Mouse (Mus musculus): Measurements from ENCODE around the gene Dop1a. TPM values are rescaled to one million over a fixed set of nuclear protein-coding genes. Genes with fewer than 3 reads are reported as not detected.

The Dop1a gene
- polyA plus RNA-seq, 1 experiment = 26.9 TPM

- no peak overlapping the region for H3K4me3 ChIP-seq (ENCODE audit: insufficient read depth, low read length)
- peak overlapping the region; percentile 46 for H3K27ac ChIP-seq (ENCODE audit: insufficient read depth, low read depth, low read length)
- peaks cover 16% of the 10 kb centered on the region for H3K4me1 ChIP-seq (ENCODE audit: control insufficient read depth, insufficient read depth, low read length)
- no peak for TF ChIP-seq POLR2A (IDR thresholded peaks at IDR 0.05; ENCODE audit: borderline replicate concordance, low read depth, low read length)
- no peak for TF ChIP-seq CTCF (IDR thresholded peaks at IDR 0.05; ENCODE audit: low read depth, low read length)
Measured at GRCm38 (mm10) chr9:86544559-86544958, 77.6 kb downstream of the Dop1a start.

- Histone ChIP-seq H3K4me1 (ENCODE audit: control insufficient read depth, insufficient read depth, low read length) (peaks cover 3% of the 10 kb centered on the region), H3K4me3 (ENCODE audit: insufficient read depth, low read length) (no peak overlapping the region), H3K27ac (ENCODE audit: insufficient read depth, low read depth, low read length) (no peak overlapping the region)
- no peak for TF ChIP-seq CTCF (IDR thresholded peaks at IDR 0.05; ENCODE audit: low read depth, low read length)
- no peak for TF ChIP-seq POLR2A (IDR thresholded peaks at IDR 0.05; ENCODE audit: borderline replicate concordance, low read depth, low read length)
Measured at GRCm38 (mm10) chr9:86549637-86550162, 82.7 kb downstream of the Dop1a start.

- no peak overlapping the region for H3K27ac ChIP-seq (ENCODE audit: insufficient read depth, low read depth, low read length)
- TF ChIP-seq POLR2A (IDR thresholded peaks at IDR 0.05; ENCODE audit: borderline replicate concordance, low read depth, low read length) (no peak), CTCF (IDR thresholded peaks at IDR 0.05; ENCODE audit: low read depth, low read length) (no peak)
- H3K4me1 ChIP-seq (ENCODE audit: control insufficient read depth, insufficient read depth, low read length) = no peaks in the 10 kb centered on the region
- no peak overlapping the region for H3K4me3 ChIP-seq (ENCODE audit: insufficient read depth, low read length)
Measured at GRCm38 (mm10) chr9:86550717-86551116, 83.8 kb downstream of the Dop1a start.

GRCm38 (mm10) chr9:86553886-86554285 lies 86.9 kb downstream of the Dop1a start:
- H3K27ac ChIP-seq (ENCODE audit: insufficient read depth, low read depth, low read length) = no peak overlapping the region
- H3K4me3 ChIP-seq (ENCODE audit: insufficient read depth, low read length) = no peak overlapping the region
- no peaks in the 10 kb centered on the region for H3K4me1 ChIP-seq (ENCODE audit: control insufficient read depth, insufficient read depth, low read length)
- TF ChIP-seq CTCF (IDR thresholded peaks at IDR 0.05; ENCODE audit: low read depth, low read length) = no peak

- no peak overlapping the region for H3K27ac ChIP-seq (ENCODE audit: insufficient read depth, low read depth, low read length)
- H3K4me3 ChIP-seq (ENCODE audit: insufficient read depth, low read length) = no peak overlapping the region
- TF ChIP-seq CTCF (IDR thresholded peaks at IDR 0.05; ENCODE audit: low read depth, low read length) (no peak), POLR2A (IDR thresholded peaks at IDR 0.05; ENCODE audit: borderline replicate concordance, low read depth, low read length) (no peak)
- no peaks in the 10 kb centered on the region for H3K4me1 ChIP-seq (ENCODE audit: control insufficient read depth, insufficient read depth, low read length)
Measured at GRCm38 (mm10) chr9:86554641-86555040, 87.7 kb downstream of the Dop1a start.

GRCm38 (mm10) chr9:86560543-86560942 lies 93.6 kb downstream of the Dop1a start:
- H3K27ac ChIP-seq (ENCODE audit: insufficient read depth, low read depth, low read length) = no peak overlapping the region
- no peaks in the 10 kb centered on the region for H3K4me1 ChIP-seq (ENCODE audit: control insufficient read depth, insufficient read depth, low read length)
- TF ChIP-seq CTCF (IDR thresholded peaks at IDR 0.05; ENCODE audit: low read depth, low read length) (no peak), POLR2A (IDR thresholded peaks at IDR 0.05; ENCODE audit: borderline replicate concordance, low read depth, low read length) (no peak)
- no peak overlapping the region for H3K4me3 ChIP-seq (ENCODE audit: insufficient read depth, low read length)

- no peak for TF ChIP-seq POLR2A (IDR thresholded peaks at IDR 0.05; ENCODE audit: borderline replicate concordance, low read depth, low read length)
- no peak for TF ChIP-seq CTCF (IDR thresholded peaks at IDR 0.05; ENCODE audit: low read depth, low read length)
- Histone ChIP-seq H3K4me3 (ENCODE audit: insufficient read depth, low read length) (no peak overlapping the region), H3K27ac (ENCODE audit: insufficient read depth, low read depth, low read length) (no peak overlapping the region), H3K4me1 (ENCODE audit: control insufficient read depth, insufficient read depth, low read length) (peaks cover 12% of the 10 kb centered on the region)
Measured at GRCm38 (mm10) chr9:86569314-86569910, 102.5 kb downstream of the Dop1a start.

- TF ChIP-seq CTCF (IDR thresholded peaks at IDR 0.05; ENCODE audit: low read depth, low read length) (no peak), POLR2A (IDR thresholded peaks at IDR 0.05; ENCODE audit: borderline replicate concordance, low read depth, low read length) (no peak)
- Histone ChIP-seq H3K4me1 (ENCODE audit: control insufficient read depth, insufficient read depth, low read length) (peaks cover 12% of the 10 kb centered on the region), H3K27ac (ENCODE audit: insufficient read depth, low read depth, low read length) (no peak overlapping the region), H3K4me3 (ENCODE audit: insufficient read depth, low read length) (peak overlapping the region; percentile 97)
Measured at GRCm38 (mm10) chr9:86570261-86570890, 103.4 kb downstream of the Dop1a start.

- TF ChIP-seq POLR2A (IDR thresholded peaks at IDR 0.05; ENCODE audit: borderline replicate concordance, low read depth, low read length) (no peak), CTCF (IDR thresholded peaks at IDR 0.05; ENCODE audit: low read depth, low read length) (no peak)
- Histone ChIP-seq H3K4me1 (ENCODE audit: control insufficient read depth, insufficient read depth, low read length) (peaks cover 12% of the 10 kb centered on the region), H3K4me3 (ENCODE audit: insufficient read depth, low read length) (peak overlapping the region; percentile 97), H3K27ac (ENCODE audit: insufficient read depth, low read depth, low read length) (no peak overlapping the region)
Measured at GRCm38 (mm10) chr9:86570946-86571345, 104.0 kb downstream of the Dop1a start.

- H3K4me1 ChIP-seq (ENCODE audit: control insufficient read depth, insufficient read depth, low read length) = peaks cover 12% of the 10 kb centered on the region
- H3K4me3 ChIP-seq (ENCODE audit: insufficient read depth, low read length) = peak within 1 kb of the TSS; percentile 97
- TF ChIP-seq POLR2A (IDR thresholded peaks at IDR 0.05; ENCODE audit: borderline replicate concordance, low read depth, low read length) (no peak), CTCF (IDR thresholded peaks at IDR 0.05; ENCODE audit: low read depth, low read length) (no peak)
- 0 out of 2 replicates have a peak within 1 kb of the TSS, but pooled peaks have one; percentile 27 for H3K27ac ChIP-seq (ENCODE audit: insufficient read depth, low read depth, low read length)
Measured at GRCm38 (mm10) chr9:86571540-86572135, 104.7 kb downstream of the Dop1a start, which contains the start of the genes Pgm3 and Rwdd2a. Gene Pgm3, minus strand, starts transcription at chr9:86571842. Gene Rwdd2a, plus strand, starts transcription at chr9:86571991.
